Mouse (Mus musculus): ENCODE measurements around the gene Igf1r. TPM values are rescaled to one million over a fixed set of nuclear protein-coding genes. Genes with fewer than 3 reads are reported as not detected.

Igf1r gene
- polyA plus RNA-seq, 1 experiment, result 9.8 TPM

GRCm38 (mm10) chr7:68277054-68277896, 324.6 kb downstream of the Igf1r start:
- no peaks in the 10 kb centered on the region for H3K27me3 ChIP-seq (ENCODE audit: control insufficient read depth, insufficient read depth, insufficient read length)
- H3K36me3 ChIP-seq (ENCODE audit: control insufficient read depth, insufficient read depth), result no peaks in the 10 kb centered on the region
- no peaks in the 10 kb centered on the region for H3K79me3 ChIP-seq (ENCODE audit: low read depth)
- no peaks in the 10 kb centered on the region for H3K79me2 ChIP-seq (ENCODE audit: control insufficient read depth, insufficient read depth)
- no peak for TF ChIP-seq CTCF (IDR thresholded peaks at IDR 0.05; ENCODE audit: control insufficient read depth, insufficient read depth, insufficient read length)
- peak; percentile 68 for TF ChIP-seq MYOD1 (IDR thresholded peaks at IDR 0.05; ENCODE audit: control insufficient read depth, insufficient read length, low read depth)
- no peak for TF ChIP-seq FOSL1 (IDR thresholded peaks at IDR 0.05; ENCODE audit: insufficient read depth, low read length, poor library complexity, severe bottlenecking)
- TF ChIP-seq CEBPB (IDR thresholded peaks at IDR 0.05; ENCODE audit: low read depth), result no peak
- TF ChIP-seq MYOG (IDR thresholded peaks at IDR 0.05; ENCODE audit: control insufficient read depth, extremely low read depth, insufficient read length), result no peak
- H3K4me3 ChIP-seq (ENCODE audit: insufficient read depth, poor library complexity, severe bottlenecking), result no peak overlapping the region
- H3ac ChIP-seq (ENCODE audit: control insufficient read depth, insufficient read length, low read depth), result no peak overlapping the region

GRCm38 (mm10) chr7:68277897-68278270, 325.3 kb downstream of the Igf1r start:
- H3K79me2 ChIP-seq (ENCODE audit: control insufficient read depth, insufficient read depth), result no peaks in the 10 kb centered on the region
- no peak overlapping the region for H3K4me3 ChIP-seq (ENCODE audit: insufficient read depth, poor library complexity, severe bottlenecking)
- H3K36me3 ChIP-seq (ENCODE audit: control insufficient read depth, insufficient read depth), result no peaks in the 10 kb centered on the region
- H3ac ChIP-seq (ENCODE audit: control insufficient read depth, insufficient read length, low read depth), result no peak overlapping the region
- H3K27me3 ChIP-seq (ENCODE audit: control insufficient read depth, insufficient read depth, insufficient read length), result no peaks in the 10 kb centered on the region
- H3K79me3 ChIP-seq (ENCODE audit: low read depth), result no peaks in the 10 kb centered on the region
- TF ChIP-seq FOSL1 (IDR thresholded peaks at IDR 0.05; ENCODE audit: insufficient read depth, low read length, poor library complexity, severe bottlenecking) (no peak), CEBPB (IDR thresholded peaks at IDR 0.05; ENCODE audit: low read depth) (no peak), MYOD1 (IDR thresholded peaks at IDR 0.05; ENCODE audit: control insufficient read depth, insufficient read length, low read depth) (no peak), MYOG (IDR thresholded peaks at IDR 0.05; ENCODE audit: control insufficient read depth, extremely low read depth, insufficient read length) (no peak), USF1 (IDR thresholded peaks at IDR 0.05; ENCODE audit: low read depth) (no peak), CTCF (IDR thresholded peaks at IDR 0.05; ENCODE audit: control insufficient read depth, insufficient read depth, insufficient read length) (no peak), MAX (IDR thresholded peaks at IDR 0.05) (no peak)

- Histone ChIP-seq H3ac (ENCODE audit: control insufficient read depth, insufficient read length, low read depth) (no peak overlapping the region), H3K27me3 (ENCODE audit: control insufficient read depth, insufficient read depth, insufficient read length) (no peaks in the 10 kb centered on the region), H3K79me3 (ENCODE audit: low read depth) (no peaks in the 10 kb centered on the region), H3K4me3 (ENCODE audit: insufficient read depth, poor library complexity, severe bottlenecking) (no peak overlapping the region), H3K36me3 (ENCODE audit: control insufficient read depth, insufficient read depth) (no peaks in the 10 kb centered on the region), H3K79me2 (ENCODE audit: control insufficient read depth, insufficient read depth) (no peaks in the 10 kb centered on the region)
- TF ChIP-seq USF1 (IDR thresholded peaks at IDR 0.05; ENCODE audit: low read depth) (no peak), MYOG (IDR thresholded peaks at IDR 0.05; ENCODE audit: control insufficient read depth, extremely low read depth, insufficient read length) (no peak), CTCF (IDR thresholded peaks at IDR 0.05; ENCODE audit: control insufficient read depth, insufficient read depth, insufficient read length) (no peak), MAX (IDR thresholded peaks at IDR 0.05) (no peak), MYOD1 (IDR thresholded peaks at IDR 0.05; ENCODE audit: control insufficient read depth, insufficient read length, low read depth) (no peak), FOSL1 (IDR thresholded peaks at IDR 0.05; ENCODE audit: insufficient read depth, low read length, poor library complexity, severe bottlenecking) (no peak)
These were observed 325.8 kb downstream of the Igf1r start for GRCm38 (mm10) chr7:68278385-68278784.

- H3K36me3 ChIP-seq (ENCODE audit: control insufficient read depth, insufficient read depth), result no peaks in the 10 kb centered on the region
- H3K4me3 ChIP-seq (ENCODE audit: insufficient read depth, poor library complexity, severe bottlenecking), result no peak overlapping the region
- no peak for TF ChIP-seq FOSL1 (IDR thresholded peaks at IDR 0.05; ENCODE audit: insufficient read depth, low read length, poor library complexity, severe bottlenecking)
- H3ac ChIP-seq (ENCODE audit: control insufficient read depth, insufficient read length, low read depth), result no peak overlapping the region
- no peaks in the 10 kb centered on the region for H3K27me3 ChIP-seq (ENCODE audit: control insufficient read depth, insufficient read depth, insufficient read length)
- H3K79me2 ChIP-seq (ENCODE audit: control insufficient read depth, insufficient read depth), result no peaks in the 10 kb centered on the region
- H3K79me3 ChIP-seq (ENCODE audit: low read depth), result no peaks in the 10 kb centered on the region
These were observed 326.3 kb downstream of the Igf1r start for GRCm38 (mm10) chr7:68278908-68279307.

GRCm38 (mm10) chr7:68279481-68279880, 326.9 kb downstream of the Igf1r start:
- Histone ChIP-seq H3K79me2 (ENCODE audit: control insufficient read depth, insufficient read depth) (no peaks in the 10 kb centered on the region), H3K79me3 (ENCODE audit: low read depth) (no peaks in the 10 kb centered on the region), H3ac (ENCODE audit: control insufficient read depth, insufficient read length, low read depth) (no peak overlapping the region), H3K27me3 (ENCODE audit: control insufficient read depth, insufficient read depth, insufficient read length) (no peaks in the 10 kb centered on the region), H3K36me3 (ENCODE audit: control insufficient read depth, insufficient read depth) (no peaks in the 10 kb centered on the region), H3K4me3 (ENCODE audit: insufficient read depth, poor library complexity, severe bottlenecking) (no peak overlapping the region)
- TF ChIP-seq CEBPB (IDR thresholded peaks at IDR 0.05; ENCODE audit: low read depth) (no peak), USF1 (IDR thresholded peaks at IDR 0.05; ENCODE audit: low read depth) (no peak), MYOG (IDR thresholded peaks at IDR 0.05; ENCODE audit: control insufficient read depth, extremely low read depth, insufficient read length) (no peak), FOSL1 (IDR thresholded peaks at IDR 0.05; ENCODE audit: insufficient read depth, low read length, poor library complexity, severe bottlenecking) (no peak), MAX (IDR thresholded peaks at IDR 0.05) (no peak), CTCF (IDR thresholded peaks at IDR 0.05; ENCODE audit: control insufficient read depth, insufficient read depth, insufficient read length) (no peak), MYOD1 (IDR thresholded peaks at IDR 0.05; ENCODE audit: control insufficient read depth, insufficient read length, low read depth) (no peak)

DNA sequence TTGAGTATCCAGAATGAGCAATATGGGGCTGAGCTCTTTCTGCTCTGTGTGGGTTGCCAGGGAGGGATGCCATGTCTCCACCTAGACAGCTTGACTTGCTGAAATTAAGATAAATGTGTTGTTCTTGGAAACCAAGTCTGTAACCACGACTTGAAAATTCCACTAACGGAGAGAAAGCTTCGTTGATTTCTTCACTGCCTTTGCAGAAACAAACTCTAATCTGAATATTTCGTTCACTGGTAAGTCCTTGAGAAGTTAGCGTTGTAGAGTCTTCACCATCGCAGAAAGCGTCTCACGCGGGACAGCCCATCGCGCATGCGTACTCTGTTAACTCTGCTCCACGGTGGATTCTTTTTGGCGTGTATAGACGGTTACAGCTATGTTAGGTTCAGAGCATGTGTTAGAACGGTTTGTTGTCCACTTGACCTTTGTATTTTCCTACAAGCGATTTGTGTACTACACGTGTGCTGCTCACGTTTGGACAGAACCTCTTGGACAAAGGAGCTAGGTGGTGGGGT, 327.8 kb downstream of the Igf1r start:
- Histone ChIP-seq H3ac (ENCODE audit: control insufficient read depth, insufficient read length, low read depth) (no peak overlapping the region), H3K79me3 (ENCODE audit: low read depth) (no peaks in the 10 kb centered on the region), H3K4me3 (ENCODE audit: insufficient read depth, poor library complexity, severe bottlenecking) (no peak overlapping the region), H3K79me2 (ENCODE audit: control insufficient read depth, insufficient read depth) (no peaks in the 10 kb centered on the region), H3K27me3 (ENCODE audit: control insufficient read depth, insufficient read depth, insufficient read length) (no peaks in the 10 kb centered on the region), H3K36me3 (ENCODE audit: control insufficient read depth, insufficient read depth) (no peaks in the 10 kb centered on the region)
- TF ChIP-seq MYOG (IDR thresholded peaks at IDR 0.05; ENCODE audit: control insufficient read depth, extremely low read depth, insufficient read length) (no peak), CTCF (IDR thresholded peaks at IDR 0.05; ENCODE audit: control insufficient read depth, insufficient read depth, insufficient read length) (no peak), MAX (IDR thresholded peaks at IDR 0.05) (no peak), CEBPB (IDR thresholded peaks at IDR 0.05; ENCODE audit: low read depth) (no peak), USF1 (IDR thresholded peaks at IDR 0.05; ENCODE audit: low read depth) (no peak), MYOD1 (IDR thresholded peaks at IDR 0.05; ENCODE audit: control insufficient read depth, insufficient read length, low read depth) (no peak), FOSL1 (IDR thresholded peaks at IDR 0.05; ENCODE audit: insufficient read depth, low read length, poor library complexity, severe bottlenecking) (no peak)
